Mouse (Mus musculus): ENCODE measurements around the gene Gm2115. TPM values are rescaled to one million over a fixed set of nuclear protein-coding genes. Genes with fewer than 3 reads are reported as not detected.

The Gm2115 gene
- total and polyA plus RNA-seq, 2 experiments from 2014 or later = 1.1 to 2.6 TPM

- Histone ChIP-seq H3K9me3 (ENCODE audit: low read length) (no peaks in the 10 kb centered on the region), H3K4me1 (ENCODE audit: insufficient read depth, low read length) (no peaks in the 10 kb centered on the region), H3K9ac (replicated peaks; ENCODE audit: low read length, poor library complexity, severe bottlenecking) (no peak overlapping the region), H3K27me3 (ENCODE audit: insufficient read depth, low read length) (no peaks in the 10 kb centered on the region), H3K4me2 (ENCODE audit: low read depth, low read length, poor library complexity, severe bottlenecking) (no peak overlapping the region), H3K4me3 (ENCODE audit: low read depth, low read length) (no peak overlapping the region), H3K36me3 (ENCODE audit: insufficient read depth, low read length) (no peaks in the 10 kb centered on the region), H3K27ac (ENCODE audit: low read depth, low read length) (no peak overlapping the region)
- no peak for DNase-seq (ENCODE audit: low spot score)
- 73% methylated on average over 1 of the region's 1 CpGs for WGBS
- no peak for TF ChIP-seq CTCF (IDR thresholded peaks at IDR 0.05)
- no peak for ATAC-seq (ENCODE audit: low FRiP score)
These were observed 7.4 kb upstream of the Gm2115 start for GRCm38 (mm10) chr7:84521329-84521728.

- no peak for TF ChIP-seq CTCF (IDR thresholded peaks at IDR 0.05)
- Histone ChIP-seq H3K36me3 (ENCODE audit: insufficient read depth, low read length) (no peaks in the 10 kb centered on the region), H3K4me3 (ENCODE audit: low read depth, low read length) (no peak overlapping the region), H3K27ac (ENCODE audit: low read depth, low read length) (no peak overlapping the region), H3K9ac (replicated peaks; ENCODE audit: low read length, poor library complexity, severe bottlenecking) (no peak overlapping the region), H3K4me1 (ENCODE audit: insufficient read depth, low read length) (no peaks in the 10 kb centered on the region), H3K27me3 (ENCODE audit: insufficient read depth, low read length) (no peaks in the 10 kb centered on the region), H3K9me3 (ENCODE audit: low read length) (no peaks in the 10 kb centered on the region), H3K4me2 (ENCODE audit: low read depth, low read length, poor library complexity, severe bottlenecking) (no peak overlapping the region)
- DNase-seq (ENCODE audit: low spot score) (peak; percentile 53), ATAC-seq (ENCODE audit: low FRiP score) (no peak)
- WGBS = 18% methylated on average over 1 of the region's 1 CpGs
These were observed 6.3 kb upstream of the Gm2115 start for GRCm38 (mm10) chr7:84522426-84522825.

GRCm38 (mm10) chr7:84526171-84526570 is 2.6 kb upstream of the Gm2115 start:
- no peaks in the 10 kb centered on the region for H3K27me3 ChIP-seq (ENCODE audit: insufficient read depth, low read length)
- no peak for ATAC-seq (ENCODE audit: low FRiP score)
- no peak overlapping the region for H3K4me3 ChIP-seq (ENCODE audit: low read depth, low read length)
- DNase-seq (ENCODE audit: low spot score) = no peak
- H3K9me3 ChIP-seq (ENCODE audit: low read length) = no peaks in the 10 kb centered on the region
- TF ChIP-seq CTCF (IDR thresholded peaks at IDR 0.05) = no peak
- no peaks in the 10 kb centered on the region for H3K4me1 ChIP-seq (ENCODE audit: insufficient read depth, low read length)
- no peak overlapping the region for H3K4me2 ChIP-seq (ENCODE audit: low read depth, low read length, poor library complexity, severe bottlenecking)
- H3K9ac ChIP-seq (replicated peaks; ENCODE audit: low read length, poor library complexity, severe bottlenecking) = no peak overlapping the region
- H3K36me3 ChIP-seq (ENCODE audit: insufficient read depth, low read length) = no peaks in the 10 kb centered on the region
- 52% methylated on average over 1 of the region's 1 CpGs for WGBS
- no peak overlapping the region for H3K27ac ChIP-seq (ENCODE audit: low read depth, low read length)

- no peak for TF ChIP-seq CTCF (IDR thresholded peaks at IDR 0.05)
- Histone ChIP-seq H3K27me3 (ENCODE audit: insufficient read depth, low read length) (no peaks in the 10 kb centered on the region), H3K4me2 (ENCODE audit: low read depth, low read length, poor library complexity, severe bottlenecking) (no peak overlapping the region), H3K9ac (replicated peaks; ENCODE audit: low read length, poor library complexity, severe bottlenecking) (no peak overlapping the region), H3K27ac (ENCODE audit: low read depth, low read length) (no peak overlapping the region), H3K4me3 (ENCODE audit: low read depth, low read length) (no peak overlapping the region), H3K9me3 (ENCODE audit: low read length) (no peaks in the 10 kb centered on the region), H3K4me1 (ENCODE audit: insufficient read depth, low read length) (no peaks in the 10 kb centered on the region), H3K36me3 (ENCODE audit: insufficient read depth, low read length) (no peaks in the 10 kb centered on the region)
- no peak for ATAC-seq (ENCODE audit: low FRiP score)
- DNase-seq (ENCODE audit: low spot score) = no peak
- WGBS = 80% methylated on average over 1 of the region's 1 CpGs
These were observed 4.0 kb downstream of the Gm2115 start for GRCm38 (mm10) chr7:84532795-84533194.

GRCm38 (mm10) chr7:84534632-84535031 is 5.9 kb downstream of the Gm2115 start:
- no peak for ATAC-seq (ENCODE audit: low FRiP score)
- WGBS = 64% methylated on average over 3 of the region's 3 CpGs
- no peak for TF ChIP-seq CTCF (IDR thresholded peaks at IDR 0.05)
- H3K9me3 ChIP-seq (ENCODE audit: low read length) = no peaks in the 10 kb centered on the region
- H3K4me2 ChIP-seq (ENCODE audit: low read depth, low read length, poor library complexity, severe bottlenecking) = no peak overlapping the region
- no peak overlapping the region for H3K9ac ChIP-seq (replicated peaks; ENCODE audit: low read length, poor library complexity, severe bottlenecking)
- H3K27me3 ChIP-seq (ENCODE audit: insufficient read depth, low read length) = no peaks in the 10 kb centered on the region
- H3K4me1 ChIP-seq (ENCODE audit: insufficient read depth, low read length) = no peaks in the 10 kb centered on the region
- H3K36me3 ChIP-seq (ENCODE audit: insufficient read depth, low read length) = no peaks in the 10 kb centered on the region
- H3K4me3 ChIP-seq (ENCODE audit: low read depth, low read length) = no peak overlapping the region
- no peak overlapping the region for H3K27ac ChIP-seq (ENCODE audit: low read depth, low read length)
- no peak for DNase-seq (ENCODE audit: low spot score)

DNA sequence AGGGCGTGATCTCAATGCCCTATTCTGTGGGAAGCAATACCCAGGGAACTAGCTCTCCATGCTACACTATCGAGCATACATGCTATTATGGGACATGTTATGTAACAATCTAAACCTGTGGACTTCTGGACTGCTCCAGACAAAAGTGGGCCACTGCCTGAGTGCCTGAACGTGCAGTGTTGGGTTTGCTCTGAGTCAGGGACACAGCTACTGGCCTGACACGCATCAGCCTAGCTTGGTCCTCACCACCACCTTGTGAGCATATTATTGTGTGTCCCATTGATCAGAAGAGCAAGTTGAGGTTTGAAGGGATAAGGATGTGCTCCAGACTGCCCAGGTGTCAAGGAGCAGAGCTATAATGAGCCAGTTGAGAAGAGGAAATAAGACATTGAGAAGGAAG is 16.2 kb downstream of the Gm2115 start:
- Histone ChIP-seq H3K4me2 (ENCODE audit: low read depth, low read length, poor library complexity, severe bottlenecking) (no peak overlapping the region), H3K27ac (ENCODE audit: low read depth, low read length) (no peak overlapping the region), H3K36me3 (ENCODE audit: insufficient read depth, low read length) (no peaks in the 10 kb centered on the region), H3K4me1 (ENCODE audit: insufficient read depth, low read length) (no peaks in the 10 kb centered on the region), H3K9ac (replicated peaks; ENCODE audit: low read length, poor library complexity, severe bottlenecking) (no peak overlapping the region), H3K9me3 (ENCODE audit: low read length) (no peaks in the 10 kb centered on the region), H3K4me3 (ENCODE audit: low read depth, low read length) (no peak overlapping the region), H3K27me3 (ENCODE audit: insufficient read depth, low read length) (no peaks in the 10 kb centered on the region)
- ATAC-seq (ENCODE audit: low FRiP score) (no peak), DNase-seq (ENCODE audit: low spot score) (no peak)
- WGBS = 89% methylated on average over 4 of the region's 4 CpGs
- no peak for TF ChIP-seq CTCF (IDR thresholded peaks at IDR 0.05)

All from midbrain, postnatal 0 days (tissue).